Mouse (Mus musculus): ENCODE results near the gene Zbtb37. TPM values are rescaled to one million over a fixed set of nuclear protein-coding genes. Genes with fewer than 3 reads are reported as not detected.
A peak's percentile ranks its signal among the peaks of the same experiment; 100 is the strongest.
"Not testable (repeated sequence)": the region's sequence is repeated elsewhere in the genome, so short reads cannot be mapped to it uniquely, and the experiment has no call there.

Gene Zbtb37
- polyA plus RNA-seq, 1 experiment from 2014 or later: 11.2 TPM

DNA sequence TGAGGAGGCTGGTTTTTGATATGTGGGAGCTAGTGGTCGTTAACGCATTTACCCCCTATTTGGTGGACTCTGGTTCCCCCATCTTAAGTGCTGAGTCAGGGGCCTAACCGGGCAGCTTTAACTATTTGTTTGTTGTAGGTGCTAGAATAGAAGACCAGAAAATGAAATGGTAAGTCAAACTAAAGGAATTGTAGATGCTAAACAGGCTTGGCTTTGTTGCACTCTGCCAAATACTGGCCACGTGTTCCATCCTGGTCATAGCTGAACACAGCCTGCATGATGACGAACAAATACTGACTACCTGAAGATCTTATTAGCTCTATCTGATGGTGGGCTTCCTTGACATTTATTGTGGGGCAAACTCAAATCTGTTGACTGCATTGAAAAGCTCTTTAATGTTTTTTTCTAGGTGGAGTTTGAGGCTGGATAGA is 1.8 kb upstream of the Zbtb37 start:
- ATAC-seq (replicated peaks; ENCODE audit: insufficient number of reproducible peaks, low FRiP score, low TSS enrichment): no peak
- H3K9me3 ChIP-seq (replicated peaks; ENCODE audit: control insufficient read depth, low read length): no peaks in the 10 kb centered on the region
- under 1% methylated on average over 5 of the region's 5 CpGs for WGBS (ENCODE audit: insufficient replicate concordance)
- H3K4me1 ChIP-seq (ENCODE audit: control insufficient read depth, insufficient read depth, low read length): peaks cover 10% of the 10 kb centered on the region; the same call in 1 of the 2 replicates
- H3K4me3 ChIP-seq (ENCODE audit: low read depth, low read length): peak overlapping the region; percentile 73
- peak overlapping the region; percentile 92 for H3K4me2 ChIP-seq
- peak overlapping the region; percentile 92 for H3K9ac ChIP-seq (ENCODE audit: low read depth, low read length)
- no peaks in the 10 kb centered on the region for H3K27me3 ChIP-seq (ENCODE audit: control insufficient read depth, insufficient read depth, low read length)
- H3K27ac ChIP-seq (ENCODE audit: low read depth, low read length): peak overlapping the region; percentile 62
- H3K36me3 ChIP-seq (ENCODE audit: control insufficient read depth, insufficient read depth, low read length): peaks cover 28% of the 10 kb centered on the region

DNA sequence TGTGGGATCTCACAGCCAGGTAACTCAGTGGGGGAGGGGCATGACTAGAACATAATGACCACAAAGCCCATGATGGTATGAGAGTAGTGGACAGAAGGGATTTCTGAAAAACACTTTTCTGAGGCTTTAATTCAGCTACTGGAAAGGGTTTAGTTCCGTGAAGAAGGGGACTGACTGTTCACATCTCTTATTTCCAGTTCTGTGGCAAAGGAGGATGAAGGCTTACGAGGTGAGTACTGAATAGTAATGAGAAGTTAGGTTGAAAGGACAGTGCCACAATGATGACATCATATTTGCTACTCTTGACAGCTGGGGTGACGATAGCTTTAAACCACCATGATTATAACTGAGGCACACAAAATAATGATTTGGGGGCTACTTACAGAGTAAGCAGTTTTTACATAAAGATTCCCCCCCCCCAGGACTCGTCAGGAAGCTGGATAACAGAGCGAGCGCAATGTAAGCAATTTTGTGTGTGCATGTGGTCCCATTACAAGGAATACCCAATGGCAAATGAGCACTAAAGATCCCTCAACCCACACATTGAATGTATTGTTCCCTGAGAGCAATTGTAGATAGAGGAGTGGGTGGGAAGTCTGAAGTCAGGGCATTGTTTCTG is 1.2 kb upstream of the Zbtb37 start:
- Histone ChIP-seq H3K27me3 (ENCODE audit: control insufficient read depth, insufficient read depth, low read length) (no peaks in the 10 kb centered on the region), H3K4me2 (peak overlapping the region; percentile 92), H3K27ac (ENCODE audit: low read depth, low read length) (peak overlapping the region; percentile 62), H3K9me3 (replicated peaks; ENCODE audit: control insufficient read depth, low read length) (no peaks in the 10 kb centered on the region), H3K36me3 (ENCODE audit: control insufficient read depth, insufficient read depth, low read length) (peaks cover 31% of the 10 kb centered on the region), H3K4me3 (ENCODE audit: low read depth, low read length) (peak overlapping the region; percentile 73), H3K9ac (ENCODE audit: low read depth, low read length) (peak overlapping the region; percentile 92), H3K4me1 (ENCODE audit: control insufficient read depth, insufficient read depth, low read length) (peaks cover 10% of the 10 kb centered on the region; the same call in 1 of the 2 replicates)
- WGBS (ENCODE audit: insufficient replicate concordance): 1% methylated on average over 6 of the region's 6 CpGs
- no peak for ATAC-seq (replicated peaks; ENCODE audit: insufficient number of reproducible peaks, low FRiP score, low TSS enrichment)

DNA sequence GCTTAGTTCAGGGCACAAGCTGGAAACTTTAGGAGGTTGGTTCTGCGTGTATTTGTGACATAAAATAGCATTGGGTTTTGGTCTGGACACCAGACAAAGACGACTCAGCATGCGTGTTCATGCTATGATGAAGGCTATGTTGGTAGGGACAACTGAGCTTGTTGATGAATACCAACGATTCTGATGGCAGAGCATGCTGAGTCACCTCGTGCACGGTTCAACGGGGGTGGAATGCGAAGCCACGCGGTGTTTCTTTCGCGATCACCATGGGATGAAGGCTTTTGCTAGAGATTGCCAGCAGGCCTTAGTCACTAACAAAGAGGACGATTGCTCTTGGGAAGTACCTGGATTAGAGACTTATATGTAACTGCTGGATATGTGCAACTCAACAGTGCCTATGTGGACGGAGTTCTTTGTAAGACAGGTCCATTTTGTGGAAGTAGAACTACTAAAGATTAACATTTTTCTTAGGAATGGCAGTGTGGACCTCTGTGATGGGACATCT is 684 bp upstream of the Zbtb37 start:
- H3K9me3 ChIP-seq (replicated peaks; ENCODE audit: control insufficient read depth, low read length): no peaks in the 10 kb centered on the region
- peaks cover 32% of the 10 kb centered on the region for H3K36me3 ChIP-seq (ENCODE audit: control insufficient read depth, insufficient read depth, low read length)
- peaks cover 10% of the 10 kb centered on the region; the same call in 1 of the 2 replicates for H3K4me1 ChIP-seq (ENCODE audit: control insufficient read depth, insufficient read depth, low read length)
- peak overlapping the region; percentile 73 for H3K4me3 ChIP-seq (ENCODE audit: low read depth, low read length)
- no peak for ATAC-seq (replicated peaks; ENCODE audit: insufficient number of reproducible peaks, low FRiP score, low TSS enrichment)
- peak overlapping the region; percentile 92 for H3K9ac ChIP-seq (ENCODE audit: low read depth, low read length)
- H3K27ac ChIP-seq (ENCODE audit: low read depth, low read length): peak overlapping the region; percentile 62
- no peaks in the 10 kb centered on the region for H3K27me3 ChIP-seq (ENCODE audit: control insufficient read depth, insufficient read depth, low read length)
- H3K4me2 ChIP-seq: peak overlapping the region; percentile 92
- WGBS (ENCODE audit: insufficient replicate concordance): under 1% methylated on average over 14 of the region's 14 CpGs

DNA sequence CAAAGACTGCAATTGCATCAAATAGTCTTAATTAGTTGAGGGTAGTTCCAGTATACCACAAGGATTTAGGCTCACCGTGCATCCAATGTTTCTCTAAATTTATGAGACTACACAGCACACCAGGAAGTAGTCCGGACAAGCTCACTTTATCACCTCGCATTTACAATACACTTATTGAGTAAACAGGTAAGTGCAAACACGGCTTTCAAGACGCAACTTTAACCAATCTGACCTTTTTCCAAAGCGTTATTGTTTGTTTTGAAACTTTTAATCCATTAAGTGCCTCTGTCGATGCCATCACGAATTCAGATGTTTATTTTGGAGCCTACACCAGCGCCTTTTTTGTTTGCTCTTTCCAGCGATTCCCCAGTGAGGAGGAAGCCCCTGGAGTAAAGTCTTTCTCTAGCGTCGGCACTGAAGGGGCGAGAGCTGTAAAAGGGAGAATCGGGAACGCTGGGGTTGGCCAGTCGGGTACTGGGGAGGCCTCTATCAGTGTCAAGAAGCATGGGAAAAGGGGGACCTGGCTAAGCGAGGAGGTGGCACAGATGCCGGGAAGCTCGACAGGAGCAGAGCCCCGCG is 704 bp downstream of the Zbtb37 start:
- peaks cover 34% of the 10 kb centered on the region for H3K36me3 ChIP-seq (ENCODE audit: control insufficient read depth, insufficient read depth, low read length)
- peak overlapping the region; percentile 87 for H3K27ac ChIP-seq (ENCODE audit: low read depth, low read length)
- peak overlapping the region; percentile 92 for H3K9ac ChIP-seq (ENCODE audit: low read depth, low read length)
- ATAC-seq (replicated peaks; ENCODE audit: insufficient number of reproducible peaks, low FRiP score, low TSS enrichment): no peak
- WGBS (ENCODE audit: insufficient replicate concordance): 2% methylated on average over 21 of the region's 21 CpGs
- peak overlapping the region; percentile 73 for H3K4me3 ChIP-seq (ENCODE audit: low read depth, low read length)
- H3K4me1 ChIP-seq (ENCODE audit: control insufficient read depth, insufficient read depth, low read length): peaks cover 10% of the 10 kb centered on the region; the same call in 1 of the 2 replicates
- peak overlapping the region; percentile 65 for H3K4me2 ChIP-seq
- H3K9me3 ChIP-seq (replicated peaks; ENCODE audit: control insufficient read depth, low read length): no peaks in the 10 kb centered on the region
- no peaks in the 10 kb centered on the region for H3K27me3 ChIP-seq (ENCODE audit: control insufficient read depth, insufficient read depth, low read length)

DNA sequence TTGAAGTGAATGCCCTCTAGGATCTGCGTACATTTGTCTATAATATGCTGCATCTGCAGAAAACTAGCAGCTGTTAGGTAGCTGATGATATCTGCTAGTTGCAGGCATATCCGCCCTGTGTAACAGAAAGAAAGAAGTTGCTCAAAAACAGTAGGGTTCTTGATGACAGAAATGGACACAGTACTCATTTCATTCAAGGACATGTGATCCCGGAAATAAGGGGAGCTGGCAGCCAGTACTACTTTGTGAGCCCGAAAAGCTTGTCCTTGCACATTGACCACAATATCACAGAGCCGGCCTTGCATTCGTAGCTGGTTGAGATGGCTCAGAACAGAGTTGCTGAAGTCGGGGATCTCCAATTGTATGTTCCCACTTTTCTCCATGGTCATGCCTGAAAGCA is 2.3 kb downstream of the Zbtb37 start:
- Histone ChIP-seq H3K4me3 (ENCODE audit: low read depth, low read length) (no peak overlapping the region), H3K27me3 (ENCODE audit: control insufficient read depth, insufficient read depth, low read length) (no peaks in the 10 kb centered on the region), H3K9ac (ENCODE audit: low read depth, low read length) (no peak overlapping the region), H3K9me3 (replicated peaks; ENCODE audit: control insufficient read depth, low read length) (no peaks in the 10 kb centered on the region), H3K4me1 (ENCODE audit: control insufficient read depth, insufficient read depth, low read length) (peaks cover 6% of the 10 kb centered on the region; the same call in 1 of the 2 replicates), H3K27ac (ENCODE audit: low read depth, low read length) (no peak overlapping the region), H3K4me2 (no peak overlapping the region), H3K36me3 (ENCODE audit: control insufficient read depth, insufficient read depth, low read length) (peaks cover 24% of the 10 kb centered on the region)
- no peak for ATAC-seq (replicated peaks; ENCODE audit: insufficient number of reproducible peaks, low FRiP score, low TSS enrichment)
- 89% methylated on average over 7 of the region's 7 CpGs for whole genome bisulfite sequencing (ENCODE audit: insufficient replicate concordance)

DNA sequence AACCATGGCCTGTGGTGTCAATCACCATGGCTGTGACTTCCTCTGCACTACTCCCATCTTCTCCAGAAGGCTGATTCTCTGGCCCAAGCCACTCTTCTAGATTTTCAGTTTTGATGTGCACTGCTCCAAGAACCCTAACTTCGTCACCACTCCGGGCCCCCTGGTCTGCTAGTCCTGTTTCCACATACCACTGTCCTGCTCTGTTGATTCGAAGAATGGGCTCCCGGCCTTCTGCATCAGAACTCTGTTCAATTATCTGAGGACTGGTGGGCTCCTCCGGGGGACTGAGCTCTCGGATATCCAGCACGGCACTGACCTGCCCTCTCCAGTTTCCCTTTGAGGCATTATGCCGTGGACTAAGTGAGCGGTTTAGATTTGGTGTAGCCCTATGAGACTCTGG is 2.8 kb downstream of the Zbtb37 start:
- Histone ChIP-seq H3K4me1 (ENCODE audit: control insufficient read depth, insufficient read depth, low read length) (peaks cover 4% of the 10 kb centered on the region; the same call in 1 of the 2 replicates), H3K27me3 (ENCODE audit: control insufficient read depth, insufficient read depth, low read length) (no peaks in the 10 kb centered on the region), H3K4me3 (ENCODE audit: low read depth, low read length) (no peak overlapping the region), H3K9me3 (replicated peaks; ENCODE audit: control insufficient read depth, low read length) (no peaks in the 10 kb centered on the region), H3K27ac (ENCODE audit: low read depth, low read length) (no peak overlapping the region), H3K9ac (ENCODE audit: low read depth, low read length) (no peak overlapping the region), H3K4me2 (no peak overlapping the region), H3K36me3 (ENCODE audit: control insufficient read depth, insufficient read depth, low read length) (peaks cover 22% of the 10 kb centered on the region)
- no peak for ATAC-seq (replicated peaks; ENCODE audit: insufficient number of reproducible peaks, low FRiP score, low TSS enrichment)
- 91% methylated on average over 9 of the region's 9 CpGs for WGBS (ENCODE audit: insufficient replicate concordance)

DNA sequence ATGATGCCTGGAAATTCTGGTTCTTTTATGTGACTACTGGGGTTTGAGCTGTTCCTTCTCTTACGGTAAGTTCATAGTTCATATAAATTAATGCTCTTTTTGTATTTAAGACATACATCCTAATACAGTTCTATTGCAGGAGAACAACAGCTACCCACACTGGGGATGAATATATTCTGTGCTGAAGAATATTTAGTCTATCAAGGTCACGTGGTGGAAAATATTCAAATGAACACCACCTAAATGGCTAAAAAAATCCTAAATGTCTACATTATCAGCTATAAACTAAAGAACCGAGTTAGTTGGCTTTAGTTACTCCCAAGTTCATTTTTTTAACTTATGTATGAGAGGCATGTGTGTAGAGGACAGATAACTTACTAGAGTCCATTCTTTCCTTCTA is 4.6 kb downstream of the Zbtb37 start:
- ATAC-seq (replicated peaks; ENCODE audit: insufficient number of reproducible peaks, low FRiP score, low TSS enrichment): no peak
- H3K4me3 ChIP-seq (ENCODE audit: low read depth, low read length): no peak overlapping the region
- H3K9ac ChIP-seq (ENCODE audit: low read depth, low read length): no peak overlapping the region
- WGBS (ENCODE audit: insufficient replicate concordance): 86% methylated on average over 3 of the region's 3 CpGs
- no peak overlapping the region for H3K27ac ChIP-seq (ENCODE audit: low read depth, low read length)
- no peaks in the 10 kb centered on the region for H3K4me1 ChIP-seq (ENCODE audit: control insufficient read depth, insufficient read depth, low read length)
- peaks cover 16% of the 10 kb centered on the region for H3K36me3 ChIP-seq (ENCODE audit: control insufficient read depth, insufficient read depth, low read length)
- no peak overlapping the region for H3K4me2 ChIP-seq
- no peaks in the 10 kb centered on the region for H3K9me3 ChIP-seq (replicated peaks; ENCODE audit: control insufficient read depth, low read length)
- no peaks in the 10 kb centered on the region for H3K27me3 ChIP-seq (ENCODE audit: control insufficient read depth, insufficient read depth, low read length)

DNA sequence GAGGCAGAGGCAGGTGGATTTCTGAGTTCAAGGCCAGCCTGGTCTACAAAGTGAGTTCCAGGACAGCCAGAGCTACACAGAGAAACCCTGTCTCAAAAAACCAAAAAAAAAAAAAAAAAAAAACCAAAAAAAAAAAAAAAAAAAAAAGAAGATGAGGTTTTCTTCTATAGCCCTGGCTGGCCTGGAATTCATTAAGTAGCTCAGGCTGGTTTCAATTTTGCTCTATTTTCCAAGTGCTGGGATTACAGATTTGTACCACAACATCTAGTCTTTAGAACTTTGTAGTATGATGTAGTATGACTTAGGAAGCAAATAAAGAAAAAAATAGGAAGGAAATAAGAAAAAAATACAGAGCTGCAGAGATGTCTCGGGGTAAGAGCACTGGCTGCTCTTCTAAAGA is 6.2 kb downstream of the Zbtb37 start:
- ATAC-seq (replicated peaks; ENCODE audit: insufficient number of reproducible peaks, low FRiP score, low TSS enrichment); H3K9ac ChIP-seq (ENCODE audit: low read depth, low read length); H3K4me2 ChIP-seq; H3K9me3 ChIP-seq (replicated peaks; ENCODE audit: control insufficient read depth, low read length); H3K27ac ChIP-seq (ENCODE audit: low read depth, low read length); H3K4me1 ChIP-seq (ENCODE audit: control insufficient read depth, insufficient read depth, low read length); H3K4me3 ChIP-seq (ENCODE audit: low read depth, low read length); H3K27me3 ChIP-seq (ENCODE audit: control insufficient read depth, insufficient read depth, low read length): not testable (repeated sequence)
- H3K36me3 ChIP-seq (ENCODE audit: control insufficient read depth, insufficient read depth, low read length): peaks cover 16% of the 10 kb centered on the region
- 93% methylated on average over 1 of the region's 1 CpGs for WGBS (ENCODE audit: insufficient replicate concordance)

All from heart, embryonic 11.5 days (tissue).